Mouse (Mus musculus) megakaryocyte, embryonic 14.5 days (primary cell): ENCODE measurements around the gene Csnk1g2.

Source experiments
- FLI1 ChIP-seq: IDR thresholded peaks from 2 replicates; pipeline ENCODE4 v1.6.1; 2012; ENCODE audit warnings: low read length, inconsistent platforms, mixed read lengths
- GATA1 ChIP-seq: IDR thresholded peaks from 3 replicates; pipeline ENCODE4 v1.6.1; 2012; ENCODE audit warnings: mixed read lengths, low read length, inconsistent platforms, borderline replicate concordance

DNA sequence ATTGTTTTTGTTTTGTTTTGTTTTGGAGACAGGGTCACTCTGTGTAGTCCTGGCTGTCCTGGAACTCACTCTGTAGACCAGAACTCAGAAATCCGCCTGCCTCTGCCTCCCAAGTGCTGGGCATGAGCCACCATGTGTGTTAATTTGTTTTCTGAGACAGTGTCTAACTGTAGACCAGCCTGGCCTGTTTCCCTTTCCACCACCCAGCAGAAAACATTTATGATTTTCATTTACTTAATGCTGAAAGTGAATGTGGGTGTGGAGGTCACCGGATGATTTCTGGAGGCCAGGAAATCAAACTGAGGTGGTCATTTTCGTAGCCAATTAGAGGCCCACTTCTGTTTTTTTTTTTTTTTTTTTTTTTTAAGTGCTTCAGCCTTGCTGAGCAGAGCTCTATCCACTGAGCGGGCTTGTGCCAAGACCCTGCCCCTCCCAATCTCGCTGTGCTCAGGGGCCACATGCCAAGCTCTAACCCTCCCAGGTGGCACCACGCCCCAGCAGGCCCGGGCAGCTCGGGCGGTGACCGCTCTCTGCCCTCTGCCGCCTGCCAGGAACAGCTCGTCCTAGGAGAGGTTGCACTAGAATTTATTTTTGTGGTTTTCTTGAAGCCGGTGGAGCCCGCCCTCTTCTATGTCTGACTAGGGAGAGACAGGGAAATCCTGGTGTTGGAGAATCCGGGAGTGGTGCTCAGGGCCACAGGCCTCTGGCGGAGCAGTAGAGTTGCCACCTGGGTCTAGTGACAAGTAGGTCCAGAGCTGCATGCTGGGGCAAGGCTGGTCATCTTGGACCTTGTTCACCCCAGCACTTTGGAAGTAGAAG, 41.8 kb downstream of the Csnk1g2 start:
- no peak for TF ChIP-seq GATA1
- no peak for TF ChIP-seq FLI1
